Mouse (Mus musculus): ENCODE measurements around the gene Abcf3. TPM values are rescaled to one million over a fixed set of nuclear protein-coding genes. Genes with fewer than 3 reads are reported as not detected.

The Abcf3 gene
- polyA plus RNA-seq, 1 experiment from 2014 or later = 57.9 TPM

- ATAC-seq (ENCODE audit: low read depth) = no peak
Measured at GRCm38 (mm10) chr16:20596687-20597441, 48.5 kb downstream of the Abcf3 start.

GRCm38 (mm10) chr16:20600511-20600910 lies 52.1 kb downstream of the Abcf3 start:
- Histone ChIP-seq H3K9ac (ENCODE audit: low read length) (no peak overlapping the region), H3K4me1 (replicated peaks; ENCODE audit: control insufficient read depth, insufficient read depth, low read length) (no peaks in the 10 kb centered on the region), H3K27ac (ENCODE audit: low read length) (no peak overlapping the region), H3K27me3 (ENCODE audit: control insufficient read depth, insufficient read depth, low read depth, low read length) (no peaks in the 10 kb centered on the region), H3K4me3 (ENCODE audit: low read length) (no peak overlapping the region), H3K9me3 (ENCODE audit: control insufficient read depth, low read length) (no peaks in the 10 kb centered on the region), H3K4me2 (ENCODE audit: low read depth, low read length) (no peak overlapping the region), H3K36me3 (ENCODE audit: control insufficient read depth, insufficient read depth, low read length) (peaks cover 2% of the 10 kb centered on the region; the same call in 1 of the 2 replicates)
- ATAC-seq (ENCODE audit: low read depth) = no peak
- WGBS = 52% methylated on average over 5 of the region's 5 CpGs

More at GRCm38 (mm10) chr16:20596687-20597441, 48.5 kb downstream of the Abcf3 start:
- Histone ChIP-seq H3K9me3 (ENCODE audit: control insufficient read depth, low read length) (no peaks in the 10 kb centered on the region), H3K4me2 (ENCODE audit: low read depth, low read length) (no peak overlapping the region), H3K36me3 (ENCODE audit: control insufficient read depth, insufficient read depth, low read length) (no peaks in the 10 kb centered on the region), H3K4me1 (replicated peaks; ENCODE audit: control insufficient read depth, insufficient read depth, low read length) (no peaks in the 10 kb centered on the region), H3K27ac (ENCODE audit: low read length) (no peak overlapping the region), H3K27me3 (ENCODE audit: control insufficient read depth, insufficient read depth, low read depth, low read length) (peaks cover 17% of the 10 kb centered on the region), H3K4me3 (ENCODE audit: low read length) (no peak overlapping the region), H3K9ac (ENCODE audit: low read length) (no peak overlapping the region)
- WGBS = 36% methylated on average over 7 of the region's 7 CpGs

GRCm38 (mm10) chr16:20604705-20605104 lies 56.3 kb downstream of the Abcf3 start:
- ATAC-seq (ENCODE audit: low read depth) = no peak
- WGBS = 54% methylated on average over 9 of the region's 9 CpGs
- H3K4me2 ChIP-seq (ENCODE audit: low read depth, low read length) = no peak overlapping the region
- H3K9me3 ChIP-seq (ENCODE audit: control insufficient read depth, low read length) = no peaks in the 10 kb centered on the region
- H3K9ac ChIP-seq (ENCODE audit: low read length) = no peak overlapping the region
- H3K4me1 ChIP-seq (replicated peaks; ENCODE audit: control insufficient read depth, insufficient read depth, low read length) = peaks cover 2% of the 10 kb centered on the region; the same call in 1 of the 2 replicates
- H3K36me3 ChIP-seq (ENCODE audit: control insufficient read depth, insufficient read depth, low read length) = peaks cover 11% of the 10 kb centered on the region
- H3K27me3 ChIP-seq (ENCODE audit: control insufficient read depth, insufficient read depth, low read depth, low read length) = no peaks in the 10 kb centered on the region
- H3K27ac ChIP-seq (ENCODE audit: low read length) = no peak overlapping the region
- H3K4me3 ChIP-seq (ENCODE audit: low read length) = no peak overlapping the region

- Histone ChIP-seq H3K4me1 (replicated peaks; ENCODE audit: control insufficient read depth, insufficient read depth, low read length) (peaks cover 6% of the 10 kb centered on the region; the same call in 1 of the 2 replicates), H3K9me3 (ENCODE audit: control insufficient read depth, low read length) (no peaks in the 10 kb centered on the region), H3K4me2 (ENCODE audit: low read depth, low read length) (peak overlapping the region; percentile 99), H3K4me3 (ENCODE audit: low read length) (peak overlapping the region; percentile 94), H3K27me3 (ENCODE audit: control insufficient read depth, insufficient read depth, low read depth, low read length) (no peaks in the 10 kb centered on the region), H3K9ac (ENCODE audit: low read length) (peak overlapping the region; percentile 86), H3K36me3 (ENCODE audit: control insufficient read depth, insufficient read depth, low read length) (peaks cover 7% of the 10 kb centered on the region; the same call in 1 of the 2 replicates), H3K27ac (ENCODE audit: low read length) (peak overlapping the region; percentile 90)
- peak; percentile 74 for ATAC-seq (ENCODE audit: low read depth)
- WGBS = under 1% methylated on average over 28 of the region's 28 CpGs
Measured at GRCm38 (mm10) chr16:20610501-20611356, 62.4 kb downstream of the Abcf3 start.

MicroRNAs encoded within 50 kb of the gene (microRNA counts, 519-probe panel; counts per million panel counts)
- 2,592 counts per million, percentile 46 among the panel's probes with 10 or more counts for microRNA mmu-miR-1224

Small RNA genes within 50 kb of the gene (microRNA-seq; reads per million reads assigned to microRNA genes)
- gene Mir1224 = 0.79 reads per million

Other genes starting within 250 kb of the Abcf3 start
- 74.8 and 76.6 TPM in 2 replicates for gene Parl, start 246.2 kb upstream of the Abcf3 start, polyA plus RNA-seq (2015; fragmentation: Nextera tagmentation; extraction: Ambion mirVana)
- gene Cyp2ab1, start 223.2 kb upstream of the Abcf3 start, polyA plus RNA-seq (2015; fragmentation: Nextera tagmentation; extraction: Ambion mirVana) = 0.18 TPM in 1 of 2 replicates, not detected in the other
- gene Abcc5, start 122.2 kb upstream of the Abcf3 start, polyA plus RNA-seq (2015; fragmentation: Nextera tagmentation; extraction: Ambion mirVana) = 65.1 and 80.4 TPM in 2 replicates
- 93.5 and 94.5 TPM in 2 replicates for gene Eif2b5, start 49.8 kb upstream of the Abcf3 start, polyA plus RNA-seq (2015; fragmentation: Nextera tagmentation; extraction: Ambion mirVana)
- gene Dvl3, start 31.6 kb upstream of the Abcf3 start, polyA plus RNA-seq (2015; fragmentation: Nextera tagmentation; extraction: Ambion mirVana) = 17.4 and 19.9 TPM in 2 replicates
- 624 and 630 TPM in 2 replicates for gene Ap2m1, start 13.1 kb upstream of the Abcf3 start, polyA plus RNA-seq (2015; fragmentation: Nextera tagmentation; extraction: Ambion mirVana)
- gene Vwa5b2, start 40.9 kb downstream of the Abcf3 start, polyA plus RNA-seq (2015; fragmentation: Nextera tagmentation; extraction: Ambion mirVana) = 0.49 and 0.93 TPM in 2 replicates
- 24.4 and 25.6 TPM in 2 replicates for gene Eef1akmt4, start 63.0 kb downstream of the Abcf3 start, polyA plus RNA-seq (2015; fragmentation: Nextera tagmentation; extraction: Ambion mirVana)
- not detected in 2 replicates for gene Gm49333, start 63.0 kb downstream of the Abcf3 start, polyA plus RNA-seq (2015; fragmentation: Nextera tagmentation; extraction: Ambion mirVana)
- gene Alg3, start 63.2 kb downstream of the Abcf3 start, polyA plus RNA-seq (2015; fragmentation: Nextera tagmentation; extraction: Ambion mirVana) = 29.1 and 31.5 TPM in 2 replicates
- gene Camk2n2, start 72.7 kb downstream of the Abcf3 start, polyA plus RNA-seq (2015; fragmentation: Nextera tagmentation; extraction: Ambion mirVana) = 0.59 and 0.88 TPM in 2 replicates
- 1.4 and 2.2 TPM in 2 replicates for gene Ece2, start 81.3 kb downstream of the Abcf3 start, polyA plus RNA-seq (2015; fragmentation: Nextera tagmentation; extraction: Ambion mirVana)
- 285 and 301 TPM in 2 replicates for gene Psmd2, start 103.1 kb downstream of the Abcf3 start, polyA plus RNA-seq (2015; fragmentation: Nextera tagmentation; extraction: Ambion mirVana)
- gene Eif4g1, start 119.7 kb downstream of the Abcf3 start, polyA plus RNA-seq (2015; fragmentation: Nextera tagmentation; extraction: Ambion mirVana) = 139 and 140 TPM in 2 replicates
- 7.8 and 9.1 TPM in 2 replicates for gene Fam131a, start 144.7 kb downstream of the Abcf3 start, polyA plus RNA-seq (2015; fragmentation: Nextera tagmentation; extraction: Ambion mirVana)
- 74.3 and 87.5 TPM in 2 replicates for gene Polr2h, start 169.1 kb downstream of the Abcf3 start, polyA plus RNA-seq (2015; fragmentation: Nextera tagmentation; extraction: Ambion mirVana)
- gene Clcn2, start 169.2 kb downstream of the Abcf3 start, polyA plus RNA-seq (2015; fragmentation: Nextera tagmentation; extraction: Ambion mirVana) = 5.8 and 8.2 TPM in 2 replicates
- gene Chrd, start 184.6 kb downstream of the Abcf3 start, polyA plus RNA-seq (2015; fragmentation: Nextera tagmentation; extraction: Ambion mirVana) = 3.3 and 3.8 TPM in 2 replicates
- 0.79 and 0.99 TPM in 2 replicates for gene Thpo, start 185.9 kb downstream of the Abcf3 start, polyA plus RNA-seq (2015; fragmentation: Nextera tagmentation; extraction: Ambion mirVana)